ENCODE assay signal across 8 mouse cellular contexts in the genomic region with DNA sequence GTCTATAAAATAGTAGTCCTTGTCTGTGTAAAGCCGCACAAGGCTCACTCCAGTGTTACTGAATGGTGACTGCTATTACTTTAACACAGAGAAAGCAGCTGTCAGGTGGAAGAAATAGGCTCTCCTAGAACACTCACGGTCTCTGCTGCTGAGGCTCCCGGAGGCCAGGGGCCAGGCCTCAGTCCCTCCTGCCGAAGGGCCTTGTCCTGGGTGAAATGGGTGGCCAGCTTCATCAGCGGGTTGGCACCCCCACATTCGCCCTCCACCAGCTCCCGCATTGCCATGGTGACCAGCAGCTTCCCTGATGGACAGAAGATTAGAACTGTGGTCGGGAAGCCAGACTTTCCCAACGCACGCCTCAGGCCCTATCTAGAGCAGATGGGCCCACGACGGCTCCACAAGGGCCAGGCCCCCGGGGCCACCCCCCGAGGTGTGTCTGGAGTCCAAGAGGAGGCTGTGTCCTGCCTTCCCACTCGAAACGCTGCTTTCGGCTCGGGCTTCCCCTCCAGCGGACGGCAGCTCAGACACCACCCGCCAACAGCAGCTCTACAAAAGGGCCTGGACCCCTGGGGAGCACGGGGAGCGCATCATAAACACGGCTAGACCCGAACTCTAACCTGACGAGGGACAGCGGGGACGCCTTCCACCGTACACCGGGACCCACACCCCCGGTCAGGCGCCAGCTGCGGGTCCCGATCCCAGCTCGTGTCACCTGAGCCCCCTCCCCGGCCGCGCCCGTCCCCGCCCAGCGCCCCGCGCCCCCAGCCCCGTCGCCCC. TPM values are rescaled to one million over a fixed set of nuclear protein-coding genes. Genes with fewer than 3 reads are reported as not detected.
DNase-seq lines count a peak whose midpoint lies in the region; ATAC-seq and TF ChIP-seq lines count a peak whose summit lies in the region.

No protein-coding gene starts in this region.

- no peak for TF ChIP-seq POLR2A in small intestine, adult 2 months (IDR thresholded peaks at IDR 0.05; ENCODE audit: low read depth, low read length)

- TF ChIP-seq CTCF in small intestine, adult 2 months (IDR thresholded peaks at IDR 0.05; ENCODE audit: extremely low read depth, insufficient read length, insufficient replicate concordance, low read depth, low read length) = no peak

- H3K4me3 ChIP-seq in forebrain, embryonic 11.5 days (ENCODE audit: low read depth, low read length) = peak overlapping the region; percentile 84
- peak overlapping the region; percentile 90 for H3K4me3 ChIP-seq in hindbrain, embryonic 11.5 days (ENCODE audit: low read depth, low read length)
- H3K4me3 ChIP-seq in small intestine, adult 2 months (ENCODE audit: low read depth, low read length) = peak overlapping the region; percentile 98

- DNase-seq in layer of hippocampus, adult 11-12 months (ENCODE audit: low spot score) = peak; percentile 41
- DNase-seq in layer of hippocampus, adult 9-10 months (ENCODE audit: low spot score) = no peak
- DNase-seq in c-Kit-positive CD71-positive TER-119-positive erythroid progenitor cells, embryonic 14.5 days (ENCODE audit: low spot score) = peak; percentile 29
- DNase-seq in forebrain, embryonic 11.5 days (ENCODE audit: low spot score) = peak; percentile 80
- peak; percentile 63 for DNase-seq in hindbrain, embryonic 11.5 days (ENCODE audit: low spot score)
- peak; percentile 46 to 53 for DNase-seq in left cerebral cortex, postnatal 25 days (ENCODE audit: low spot score in 2 of 2)

- WGBS in forebrain, embryonic 11.5 days = 2% methylated on average over 39 of the region's 45 CpGs
- WGBS in hindbrain, embryonic 11.5 days = 3% methylated on average over 33 of the region's 45 CpGs
- 2% methylated on average over 45 of the region's 45 CpGs for WGBS in small intestine, adult 2 months

- intact Hi-C loops in left cerebral cortex, postnatal 25 days (cut with DNase I) = no loop called here

- no peaks in the 10 kb centered on the region for H3K36me3 ChIP-seq in forebrain, embryonic 11.5 days (ENCODE audit: control insufficient read depth, insufficient read depth, low read length)
- no peaks in the 10 kb centered on the region for H3K36me3 ChIP-seq in hindbrain, embryonic 11.5 days (ENCODE audit: control insufficient read depth, insufficient read depth, low read length)
- peaks cover 10% of the 10 kb centered on the region for H3K36me3 ChIP-seq in small intestine, adult 2 months (ENCODE audit: control insufficient read depth, insufficient read depth, low read length)

- H3K4me1 ChIP-seq in forebrain, embryonic 11.5 days (replicated peaks; ENCODE audit: control insufficient read depth, insufficient read depth, low read length) = peaks cover 4% of the 10 kb centered on the region; the same call in 1 of the 2 replicates
- no peaks in the 10 kb centered on the region for H3K4me1 ChIP-seq in hindbrain, embryonic 11.5 days (replicated peaks; ENCODE audit: control insufficient read depth, insufficient read depth, low read length)
- H3K4me1 ChIP-seq in small intestine, adult 2 months (ENCODE audit: control insufficient read depth, insufficient read depth, insufficient read length, low read length) = 0 out of 2 replicates have a peak, but pooled peaks cover 2% of the 10 kb centered on the region

- H3K27ac ChIP-seq in forebrain, embryonic 11.5 days (ENCODE audit: low read depth, low read length) = peak overlapping the region; percentile 31; the same call in 1 of the 2 replicates
- H3K27ac ChIP-seq in hindbrain, embryonic 11.5 days (ENCODE audit: low read depth, low read length) = peak overlapping the region; percentile 62
- H3K27ac ChIP-seq in small intestine, adult 2 months (ENCODE audit: insufficient read depth, low read depth, low read length) = 0 out of 2 replicates have a peak overlapping the region, but pooled peaks have one; percentile 31

- no peaks in the 10 kb centered on the region for H3K9me3 ChIP-seq in forebrain, embryonic 11.5 days (ENCODE audit: control insufficient read depth, low read length)
- no peaks in the 10 kb centered on the region for H3K9me3 ChIP-seq in hindbrain, embryonic 11.5 days (ENCODE audit: control insufficient read depth, low read length)

- H3K27me3 ChIP-seq in forebrain, embryonic 11.5 days (ENCODE audit: control insufficient read depth, insufficient read depth, low read length) = no peaks in the 10 kb centered on the region
- no peaks in the 10 kb centered on the region for H3K27me3 ChIP-seq in hindbrain, embryonic 11.5 days (ENCODE audit: control insufficient read depth, insufficient read depth, low read length)
- H3K27me3 ChIP-seq in small intestine, adult 2 months (ENCODE audit: control insufficient read depth, insufficient read depth, low read length) = no peaks in the 10 kb centered on the region

- H3K9ac ChIP-seq in forebrain, embryonic 11.5 days (ENCODE audit: low read length) = peak overlapping the region; percentile 77
- peak overlapping the region; percentile 83 for H3K9ac ChIP-seq in hindbrain, embryonic 11.5 days (ENCODE audit: low read depth, low read length)

- peak overlapping the region; percentile 69 for H3K4me2 ChIP-seq in forebrain, embryonic 11.5 days (ENCODE audit: low read depth, low read length, severe bottlenecking)
- H3K4me2 ChIP-seq in hindbrain, embryonic 11.5 days (replicated peaks; ENCODE audit: low read depth, low read length) = peak overlapping the region; percentile 68

- ATAC-seq in forebrain, embryonic 11.5 days (replicated peaks; ENCODE audit: low FRiP score) = peak; percentile 11
- ATAC-seq in hindbrain, embryonic 11.5 days (ENCODE audit: low FRiP score) = peak; percentile 66
- ATAC-seq in megakaryocyte progenitor cell, adult 5-6 weeks (replicated peaks; ENCODE audit: poor library complexity) = peak; percentile 35

RNA-seq across cellular contexts. Expression of a gene that starts 0.5 kb away (rescaled TPM):
- polyA plus RNA-seq in forebrain, embryonic 11.5 days (2014; fragmentation: Nextera tagmentation; extraction: Ambion mirVana) = 46.9 and 49.9 TPM in 2 replicates
- 35.1 and 38.9 TPM in 2 replicates for polyA plus RNA-seq in hindbrain, embryonic 11.5 days (2014; fragmentation: Nextera tagmentation; extraction: Ambion mirVana)
- 10 to 100 TPM; 64.8 to 73.3 TPM for total RNA-seq in left cerebral cortex, postnatal 25 days (2021)
- total RNA-seq in megakaryocyte progenitor cell, adult 5-6 weeks (2015) = 15.5 and 20.7 TPM in 2 replicates
- total RNA-seq in megakaryocyte progenitor cell, adult 5-6 weeks (2017) = 18.9 and 20.6 TPM in 2 replicates
- 17.1 and 29.1 TPM in 2 replicates for polyA plus RNA-seq in small intestine, adult 2 months (2012; rRNA removed)

RNA-seq across cellular contexts. Expression of a gene that starts 50.3 kb away (rescaled TPM):
- polyA plus RNA-seq in forebrain, embryonic 11.5 days (2014; fragmentation: Nextera tagmentation; extraction: Ambion mirVana) = 12.8 and 15.2 TPM in 2 replicates
- polyA plus RNA-seq in hindbrain, embryonic 11.5 days (2014; fragmentation: Nextera tagmentation; extraction: Ambion mirVana) = 10.2 and 11.9 TPM in 2 replicates
- total RNA-seq in left cerebral cortex, postnatal 25 days (2021) = 100 to 1,000 TPM; 384 to 400 TPM
- 5.1 and 8.7 TPM in 2 replicates for total RNA-seq in megakaryocyte progenitor cell, adult 5-6 weeks (2015)
- total RNA-seq in megakaryocyte progenitor cell, adult 5-6 weeks (2017) = 6.8 and 10.4 TPM in 2 replicates
- 0.44 and 1.1 TPM in 2 replicates for polyA plus RNA-seq in small intestine, adult 2 months (2012; rRNA removed)

Comparison
In these comparisons a context has a peak if more than half of its experiments do, and no peak if none do; other contexts are left out.
1. ATAC-seq: peak in every context shown above with its lines; median percentile 66 in hindbrain, embryonic 11.5 days; 35 in megakaryocyte progenitor cell, adult 5-6 weeks; 11 in forebrain, embryonic 11.5 days.